Mouse (Mus musculus) neural tube, embryonic 12.5 days (tissue): ENCODE measurements around the gene Abraxas2. TPM values are rescaled to one million over a fixed set of nuclear protein-coding genes. Genes with fewer than 3 reads are reported as not detected.

Experiments used
- ATAC-seq: fragments of 200-750 bp; cut with Nextera tagmentation; 2 replicates; pipeline ENCODE4 v1.8.0; 2017; ENCODE audit warnings: low read depth, mild to moderate bottlenecking, moderate TSS enrichment, moderate library complexity; ENCODE audit not compliant: low FRiP score
- H3K27ac ChIP-seq: fragments of 300-500 bp; sonication (generic); 2 replicates; pipeline ENCODE4 v1.5.1; 2016
- H3K27me3 ChIP-seq: fragments of 300-500 bp; sonication (generic); replicated peaks from 2 replicates; pipeline ENCODE4 v1.6.1; 2016; ENCODE audit warnings: mild to moderate bottlenecking
- H3K36me3 ChIP-seq: fragments of 300-500 bp; sonication (generic); 2 replicates; pipeline ENCODE4 v1.6.1; 2016; ENCODE audit warnings: mild to moderate bottlenecking
- H3K4me1 ChIP-seq: fragments of 300-500 bp; sonication (generic); 2 replicates; pipeline ENCODE4 v1.6.1; 2016
- H3K4me2 ChIP-seq: fragments of 300-500 bp; sonication (generic); replicated peaks from 2 replicates; pipeline ENCODE4 v1.6.1; 2016; ENCODE audit warnings: mild to moderate bottlenecking
- H3K4me3 ChIP-seq: fragments of 300-500 bp; sonication (generic); 2 replicates; pipeline ENCODE4 v1.5.1; 2016
- H3K9ac ChIP-seq: fragments of 300-500 bp; sonication (generic); 2 replicates; pipeline ENCODE4 v1.6.1; 2016; ENCODE audit warnings: mild to moderate bottlenecking
- H3K9me3 ChIP-seq: fragments of 300-500 bp; sonication (generic); 2 replicates; pipeline ENCODE4 v1.6.1; 2016; ENCODE audit warnings: mild to moderate bottlenecking
- WGBS: fragments of 180-500 bp; shearing (Covaris S2); methylation state at CpG from one replicate; pipeline ENCODE4 v1.1.7; 2016; 5-methylcytosine and 5-hydroxymethylcytosine counted together
- polyA plus RNA-seq: library from polyadenylated mRNA; unstranded; fragments of >200 nt; fragmentation: Nextera tagmentation; extraction: Ambion mirVana; gene quantifications from 2 replicates; pipeline ENCODE4 v1.2.1, GENCODE M21; 2016

Abraxas2 gene
- polyA plus RNA-seq, 1 experiment from 2014 or later, result 36.5 TPM

DNA sequence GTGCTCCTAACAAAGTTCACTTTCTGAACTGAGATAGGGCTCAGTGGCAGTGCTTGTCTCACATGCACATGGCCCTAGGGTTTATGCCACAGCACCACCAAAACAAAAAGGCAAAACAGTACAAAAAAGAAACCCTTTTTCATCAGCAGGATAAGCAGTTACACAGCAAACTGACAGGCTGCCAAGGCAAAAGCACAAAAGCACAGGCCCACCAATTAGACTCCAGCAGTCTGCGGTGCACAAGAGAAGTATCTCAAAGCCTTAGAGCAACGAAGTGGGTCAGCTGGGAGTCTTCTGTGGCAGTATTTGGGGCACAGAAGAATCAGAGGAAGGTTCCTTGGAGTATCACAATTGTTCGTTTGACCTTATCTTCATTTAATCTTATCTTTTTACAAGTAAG is 38.3 kb upstream of the Abraxas2 start:
- H3K4me2 ChIP-seq, result no peak overlapping the region
- 82% methylated on average over 3 of the region's 3 CpGs for WGBS
- no peak overlapping the region for H3K9ac ChIP-seq
- H3K27me3 ChIP-seq, result no peaks in the 10 kb centered on the region
- no peak for ATAC-seq
- 0 out of 2 replicates have a peak, but pooled peaks cover 7% of the 10 kb centered on the region for H3K4me1 ChIP-seq
- H3K36me3 ChIP-seq, result peaks cover 5% of the 10 kb centered on the region; the same call in 1 of the 2 replicates
- no peaks in the 10 kb centered on the region for H3K9me3 ChIP-seq
- H3K4me3 ChIP-seq, result no peak overlapping the region
- no peak overlapping the region for H3K27ac ChIP-seq

- Histone ChIP-seq H3K4me1 (no peaks in the 10 kb centered on the region), H3K9ac (no peak overlapping the region), H3K36me3 (peaks cover 20% of the 10 kb centered on the region), H3K27ac (no peak overlapping the region), H3K9me3 (no peaks in the 10 kb centered on the region), H3K4me2 (no peak overlapping the region), H3K27me3 (no peaks in the 10 kb centered on the region), H3K4me3 (no peak overlapping the region)
- no peak for ATAC-seq
Measured at GRCm38 (mm10) chr7:132823832-132824231, 35.2 kb upstream of the Abraxas2 start.

DNA sequence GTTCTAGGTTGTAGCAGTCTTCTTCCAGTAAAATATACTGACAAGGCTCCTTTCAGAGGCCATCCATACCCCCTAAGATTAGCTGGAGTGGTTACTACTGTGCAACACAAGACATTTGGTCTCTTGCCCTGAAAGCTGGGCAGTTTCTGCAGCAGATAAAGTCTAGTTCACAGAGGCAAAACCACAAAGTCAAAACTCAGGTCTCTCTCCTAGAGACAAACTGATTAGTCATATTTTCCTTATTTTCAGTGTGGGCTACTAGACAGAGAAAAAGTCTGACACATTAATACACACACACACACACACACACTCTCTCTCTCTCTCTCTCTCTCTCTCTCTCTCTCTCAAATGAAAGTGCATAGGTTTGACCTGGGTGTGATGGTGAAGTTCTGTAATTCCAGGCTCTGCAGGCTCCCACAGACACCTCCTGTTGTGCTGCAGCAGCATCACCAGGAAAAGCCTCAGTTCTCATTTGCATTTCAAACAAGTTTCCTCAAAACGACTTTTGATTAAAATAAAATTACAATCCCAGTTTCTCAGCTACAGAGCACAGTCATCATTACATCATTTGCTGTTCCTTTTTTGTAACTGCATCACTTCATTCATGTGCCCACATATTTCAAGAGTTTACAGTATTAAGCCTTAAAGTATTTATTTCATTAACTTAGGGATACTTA is 34.5 kb upstream of the Abraxas2 start:
- peaks cover 20% of the 10 kb centered on the region for H3K36me3 ChIP-seq
- H3K27ac ChIP-seq, result no peak overlapping the region
- no peak overlapping the region for H3K4me3 ChIP-seq
- 13% methylated on average over 1 of the region's 1 CpGs for WGBS
- no peaks in the 10 kb centered on the region for H3K4me1 ChIP-seq
- ATAC-seq, result no peak
- H3K4me2 ChIP-seq, result no peak overlapping the region
- no peak overlapping the region for H3K9ac ChIP-seq
- no peaks in the 10 kb centered on the region for H3K27me3 ChIP-seq
- H3K9me3 ChIP-seq, result no peaks in the 10 kb centered on the region

GRCm38 (mm10) chr7:132830955-132831354 is 28.1 kb upstream of the Abraxas2 start:
- Histone ChIP-seq H3K9ac (no peak overlapping the region), H3K4me1 (no peaks in the 10 kb centered on the region), H3K4me3 (no peak overlapping the region), H3K27me3 (no peaks in the 10 kb centered on the region), H3K9me3 (no peaks in the 10 kb centered on the region), H3K4me2 (no peak overlapping the region), H3K36me3 (peaks cover 43% of the 10 kb centered on the region), H3K27ac (no peak overlapping the region)
- no peak for ATAC-seq
- WGBS, result 71% methylated on average over 4 of the region's 4 CpGs

DNA sequence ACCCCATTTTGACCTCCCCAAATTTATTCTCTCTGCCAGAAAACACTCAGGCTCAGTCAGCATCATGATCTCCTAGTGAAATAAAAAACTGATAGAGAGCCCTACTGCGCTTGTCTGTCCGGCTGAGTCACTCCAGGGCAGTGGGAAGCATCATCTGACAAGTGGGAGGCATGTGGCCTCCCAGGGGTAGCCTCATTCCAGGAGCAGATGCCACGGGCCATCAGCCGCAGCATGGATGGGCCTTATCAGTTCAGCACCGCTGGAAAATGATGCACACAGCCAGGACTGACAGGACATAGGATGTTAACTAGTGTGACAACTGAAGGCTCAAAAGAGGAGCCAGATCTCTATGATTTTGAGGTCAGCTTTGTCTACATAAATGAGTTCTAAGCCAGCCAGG is 17.7 kb upstream of the Abraxas2 start:
- ATAC-seq, result no peak
- no peaks in the 10 kb centered on the region for H3K9me3 ChIP-seq
- 79% methylated on average over 5 of the region's 5 CpGs for WGBS

GRCm38 (mm10) chr7:132842455-132842854 is 16.6 kb upstream of the Abraxas2 start:
- H3K27me3 ChIP-seq, result no peaks in the 10 kb centered on the region
- no peak overlapping the region for H3K4me2 ChIP-seq
- H3K9ac ChIP-seq, result no peak overlapping the region
- H3K36me3 ChIP-seq, result peaks cover 19% of the 10 kb centered on the region
- no peak overlapping the region for H3K4me3 ChIP-seq
- H3K9me3 ChIP-seq, result no peaks in the 10 kb centered on the region
- WGBS, result 87% methylated on average over 1 of the region's 1 CpGs
- no peak for ATAC-seq
- no peaks in the 10 kb centered on the region for H3K4me1 ChIP-seq
- H3K27ac ChIP-seq, result no peak overlapping the region

More for the DNA sequence above, 17.7 kb upstream of the Abraxas2 start:
- Histone ChIP-seq H3K27me3 (no peaks in the 10 kb centered on the region), H3K4me2 (no peak overlapping the region), H3K9ac (no peak overlapping the region), H3K27ac (no peak overlapping the region), H3K4me1 (no peaks in the 10 kb centered on the region), H3K4me3 (no peak overlapping the region), H3K36me3 (peaks cover 19% of the 10 kb centered on the region)

DNA sequence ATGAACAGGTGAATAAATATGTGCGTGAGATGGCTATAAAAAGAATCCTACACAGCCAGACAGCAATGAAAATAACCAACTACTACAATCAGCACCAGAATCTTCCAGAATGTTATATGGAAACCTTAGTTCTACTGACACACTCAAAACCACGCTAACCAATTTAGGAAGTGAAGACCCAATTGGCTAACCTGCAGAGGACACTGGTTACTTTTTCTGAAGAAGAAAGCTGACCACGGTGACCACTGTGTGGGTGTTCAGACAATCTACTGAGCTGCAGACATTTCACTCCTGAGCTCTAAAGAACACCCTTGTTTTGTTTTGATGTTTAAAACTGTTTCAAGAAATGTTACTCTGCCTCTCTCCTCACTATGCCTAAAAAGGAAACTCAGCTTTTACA is 15.9 kb upstream of the Abraxas2 start:
- Histone ChIP-seq H3K4me3 (no peak overlapping the region), H3K27ac (no peak overlapping the region), H3K27me3 (no peaks in the 10 kb centered on the region), H3K36me3 (peaks cover 26% of the 10 kb centered on the region), H3K9me3 (no peaks in the 10 kb centered on the region), H3K4me2 (no peak overlapping the region), H3K4me1 (no peaks in the 10 kb centered on the region), H3K9ac (no peak overlapping the region)
- 91% methylated on average over 3 of the region's 3 CpGs for WGBS
- ATAC-seq, result no peak

- WGBS, result under 1% methylated on average over 37 of the region's 37 CpGs
- H3K4me1 ChIP-seq, result 0 out of 2 replicates have a peak, but pooled peaks cover 3% of the 10 kb centered on the region
Measured at GRCm38 (mm10) chr7:132852173-132852844, 6.7 kb upstream of the Abraxas2 start, which contains the start of gene Eef1akmt2. Gene Eef1akmt2, minus strand, starts transcription at chr7:132852673.

GRCm38 (mm10) chr7:132853361-132853760 is 5.7 kb upstream of the Abraxas2 start:
- Histone ChIP-seq H3K27me3 (no peaks in the 10 kb centered on the region), H3K27ac (no peak overlapping the region), H3K4me3 (no peak overlapping the region), H3K9ac (no peak overlapping the region), H3K4me1 (0 out of 2 replicates have a peak, but pooled peaks cover 3% of the 10 kb centered on the region), H3K4me2 (no peak overlapping the region), H3K9me3 (no peaks in the 10 kb centered on the region), H3K36me3 (peaks cover 17% of the 10 kb centered on the region)
- WGBS, result 84% methylated on average over 6 of the region's 6 CpGs
- no peak for ATAC-seq

More at GRCm38 (mm10) chr7:132852173-132852844, 6.7 kb upstream of the Abraxas2 start, which contains the start of gene Eef1akmt2:
- ATAC-seq, result peak; percentile 94
- Histone ChIP-seq H3K4me2 (peak within 1 kb of the TSS; percentile 65), H3K36me3 (peaks cover 26% of the 10 kb centered on the region), H3K27ac (peak within 1 kb of the TSS; percentile 93), H3K27me3 (no peaks in the 10 kb centered on the region), H3K9me3 (no peaks in the 10 kb centered on the region), H3K4me3 (peak within 1 kb of the TSS; percentile 66), H3K9ac (peak within 1 kb of the TSS; percentile 87)

GRCm38 (mm10) chr7:132853946-132854345 is 5.1 kb upstream of the Abraxas2 start:
- ATAC-seq, result no peak
- Histone ChIP-seq H3K27me3 (no peaks in the 10 kb centered on the region), H3K9me3 (no peaks in the 10 kb centered on the region), H3K4me2 (no peak overlapping the region), H3K9ac (no peak overlapping the region), H3K4me3 (no peak overlapping the region), H3K27ac (no peak overlapping the region), H3K4me1 (0 out of 2 replicates have a peak, but pooled peaks cover 3% of the 10 kb centered on the region), H3K36me3 (peaks cover 11% of the 10 kb centered on the region)
- 76% methylated on average over 4 of the region's 4 CpGs for WGBS

DNA sequence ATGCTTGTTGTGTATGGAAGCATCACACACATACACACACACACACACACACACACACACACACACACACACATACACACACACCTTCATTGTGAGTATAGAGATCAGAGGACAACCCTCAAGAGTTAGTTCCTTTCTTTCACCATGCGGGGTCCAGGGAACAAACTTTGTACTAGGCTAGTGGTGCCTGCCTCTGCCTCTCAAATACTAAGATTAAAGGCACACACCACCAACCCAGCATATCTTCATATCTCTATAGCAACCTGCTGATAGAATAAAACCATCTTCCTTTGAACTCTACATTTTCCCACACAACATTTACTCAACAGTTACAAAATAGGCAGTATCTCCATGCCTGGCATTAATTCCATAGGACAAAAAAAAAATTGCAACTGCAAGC is 2.9 kb upstream of the Abraxas2 start:
- WGBS, result 88% methylated on average over 1 of the region's 1 CpGs
- Histone ChIP-seq H3K9ac (no peak overlapping the region), H3K4me1 (peaks cover 12% of the 10 kb centered on the region), H3K4me3 (no peak overlapping the region), H3K9me3 (no peaks in the 10 kb centered on the region), H3K4me2 (no peak overlapping the region), H3K27ac (no peak overlapping the region), H3K36me3 (no peaks in the 10 kb centered on the region), H3K27me3 (no peaks in the 10 kb centered on the region)
- ATAC-seq, result no peak

DNA sequence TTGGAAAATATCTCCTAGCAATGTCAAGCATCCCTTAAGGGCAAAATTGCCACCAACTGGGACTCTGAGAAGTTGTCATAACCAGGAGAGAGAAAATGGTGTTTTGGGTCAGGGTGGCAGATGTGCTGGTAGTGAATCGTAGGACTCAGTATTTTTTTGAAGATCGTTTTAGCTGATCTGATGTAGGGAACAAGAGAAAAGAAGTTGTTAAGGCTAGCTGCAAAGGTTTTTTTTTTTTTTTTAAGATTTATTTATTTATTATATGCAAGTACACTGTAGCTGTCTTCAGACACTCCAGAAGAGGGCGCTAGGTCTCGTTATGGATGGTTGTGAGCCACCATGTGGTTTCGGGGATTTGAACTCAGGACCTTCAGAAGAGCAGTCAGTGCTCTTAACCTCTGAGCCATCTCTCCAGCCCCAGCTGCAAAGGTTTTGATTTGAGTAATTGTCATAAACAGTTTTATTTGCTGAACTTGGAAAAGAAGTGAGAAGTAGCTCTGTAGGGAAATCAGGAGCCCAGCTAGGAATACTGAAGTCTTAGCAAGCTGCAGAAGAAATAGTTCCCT is 899 bp upstream of the Abraxas2 start:
- Histone ChIP-seq H3K4me2 (no peak overlapping the region), H3K27ac (no peak overlapping the region), H3K27me3 (no peaks in the 10 kb centered on the region), H3K4me1 (peaks cover 9% of the 10 kb centered on the region), H3K9ac (no peak overlapping the region), H3K4me3 (no peak overlapping the region), H3K9me3 (no peaks in the 10 kb centered on the region), H3K36me3 (no peaks in the 10 kb centered on the region)
- WGBS, result 72% methylated on average over 5 of the region's 5 CpGs
- ATAC-seq, result no peak
